Mouse (Mus musculus): ENCODE measurements at regions not wholly inside any gene's neighbourhood (a gene's known extent, or its start where the extent isn't known, plus 50 kb on each side); places are given as distances from the start of the nearest gene placed in this dataset.

- Histone ChIP-seq H3K9me3 (replicated peaks; ENCODE audit: control insufficient read depth, low read length) (no peaks in the 10 kb centered on the region), H3K36me3 (ENCODE audit: control insufficient read depth, insufficient read depth, low read length) (no peaks in the 10 kb centered on the region), H3K4me3 (replicated peaks; ENCODE audit: low read length) (no peak overlapping the region), H3K9ac (ENCODE audit: low read length) (no peak overlapping the region), H3K4me1 (ENCODE audit: control insufficient read depth, insufficient read depth, low read length) (no peaks in the 10 kb centered on the region), H3K27ac (ENCODE audit: low read length) (no peak overlapping the region), H3K27me3 (ENCODE audit: control insufficient read depth, insufficient read depth, low read length) (no peaks in the 10 kb centered on the region), H3K4me2 (ENCODE audit: low read depth, low read length) (no peak overlapping the region)
- no peak for ATAC-seq (ENCODE audit: insufficient read depth, low FRiP score)
- WGBS = 70% methylated on average over 9 of the region's 9 CpGs
Observed at GRCm38 (mm10) chr4:94073178-94073870, 483.0 kb upstream of the Gm10306 start.

- no peak overlapping the region for H3K9ac ChIP-seq (ENCODE audit: low read length)
- H3K36me3 ChIP-seq (ENCODE audit: control insufficient read depth, insufficient read depth, low read length) = no peaks in the 10 kb centered on the region
- H3K9me3 ChIP-seq (replicated peaks; ENCODE audit: control insufficient read depth, low read length) = no peaks in the 10 kb centered on the region
- no peak overlapping the region for H3K4me3 ChIP-seq (replicated peaks; ENCODE audit: low read length)
- no peaks in the 10 kb centered on the region for H3K4me1 ChIP-seq (ENCODE audit: control insufficient read depth, insufficient read depth, low read length)
- no peaks in the 10 kb centered on the region for H3K27me3 ChIP-seq (ENCODE audit: control insufficient read depth, insufficient read depth, low read length)
- ATAC-seq (ENCODE audit: insufficient read depth, low FRiP score) = no peak
- H3K4me2 ChIP-seq (ENCODE audit: low read depth, low read length) = no peak overlapping the region
- WGBS = 75% methylated on average over 3 of the region's 3 CpGs
- H3K27ac ChIP-seq (ENCODE audit: low read length) = no peak overlapping the region
Observed at GRCm38 (mm10) chr4:94082839-94083238, 473.5 kb upstream of the Gm10306 start.

GRCm38 (mm10) chr4:94094379-94094778, 462.0 kb upstream of the Gm10306 start:
- Histone ChIP-seq H3K27ac (ENCODE audit: low read length) (no peak overlapping the region), H3K9me3 (replicated peaks; ENCODE audit: control insufficient read depth, low read length) (no peaks in the 10 kb centered on the region), H3K4me1 (ENCODE audit: control insufficient read depth, insufficient read depth, low read length) (no peaks in the 10 kb centered on the region), H3K9ac (ENCODE audit: low read length) (no peak overlapping the region), H3K36me3 (ENCODE audit: control insufficient read depth, insufficient read depth, low read length) (no peaks in the 10 kb centered on the region), H3K27me3 (ENCODE audit: control insufficient read depth, insufficient read depth, low read length) (no peaks in the 10 kb centered on the region), H3K4me3 (replicated peaks; ENCODE audit: low read length) (no peak overlapping the region), H3K4me2 (ENCODE audit: low read depth, low read length) (no peak overlapping the region)
- no peak for ATAC-seq (ENCODE audit: insufficient read depth, low FRiP score)
- WGBS = 59% methylated on average over 5 of the region's 5 CpGs

- no peaks in the 10 kb centered on the region for H3K27me3 ChIP-seq (ENCODE audit: control insufficient read depth, insufficient read depth, low read length)
- no peak for ATAC-seq (ENCODE audit: insufficient read depth, low FRiP score)
- no peaks in the 10 kb centered on the region for H3K36me3 ChIP-seq (ENCODE audit: control insufficient read depth, insufficient read depth, low read length)
- H3K4me3 ChIP-seq (replicated peaks; ENCODE audit: low read length) = no peak overlapping the region
- H3K9ac ChIP-seq (ENCODE audit: low read length) = no peak overlapping the region
- H3K4me1 ChIP-seq (ENCODE audit: control insufficient read depth, insufficient read depth, low read length) = no peaks in the 10 kb centered on the region
- no peaks in the 10 kb centered on the region for H3K9me3 ChIP-seq (replicated peaks; ENCODE audit: control insufficient read depth, low read length)
- H3K4me2 ChIP-seq (ENCODE audit: low read depth, low read length) = no peak overlapping the region
- H3K27ac ChIP-seq (ENCODE audit: low read length) = no peak overlapping the region
- 78% methylated on average over 4 of the region's 4 CpGs for WGBS
Observed at GRCm38 (mm10) chr4:94106941-94107340, 449.4 kb upstream of the Gm10306 start.

- WGBS = 84% methylated on average over 3 of the region's 3 CpGs
- Histone ChIP-seq H3K27me3 (ENCODE audit: control insufficient read depth, insufficient read depth, low read length) (no peaks in the 10 kb centered on the region), H3K27ac (ENCODE audit: low read length) (no peak overlapping the region), H3K4me1 (ENCODE audit: control insufficient read depth, insufficient read depth, low read length) (no peaks in the 10 kb centered on the region), H3K9ac (ENCODE audit: low read length) (no peak overlapping the region), H3K9me3 (replicated peaks; ENCODE audit: control insufficient read depth, low read length) (no peaks in the 10 kb centered on the region), H3K4me3 (replicated peaks; ENCODE audit: low read length) (no peak overlapping the region), H3K36me3 (ENCODE audit: control insufficient read depth, insufficient read depth, low read length) (no peaks in the 10 kb centered on the region), H3K4me2 (ENCODE audit: low read depth, low read length) (no peak overlapping the region)
- ATAC-seq (ENCODE audit: insufficient read depth, low FRiP score) = no peak
Observed at GRCm38 (mm10) chr4:94116881-94117280, 439.5 kb upstream of the Gm10306 start.

- Histone ChIP-seq H3K27me3 (ENCODE audit: control insufficient read depth, insufficient read depth, low read length) (no peaks in the 10 kb centered on the region), H3K9me3 (replicated peaks; ENCODE audit: control insufficient read depth, low read length) (no peaks in the 10 kb centered on the region), H3K4me2 (ENCODE audit: low read depth, low read length) (no peak overlapping the region), H3K36me3 (ENCODE audit: control insufficient read depth, insufficient read depth, low read length) (no peaks in the 10 kb centered on the region), H3K9ac (ENCODE audit: low read length) (no peak overlapping the region), H3K4me3 (replicated peaks; ENCODE audit: low read length) (no peak overlapping the region), H3K4me1 (ENCODE audit: control insufficient read depth, insufficient read depth, low read length) (no peaks in the 10 kb centered on the region), H3K27ac (ENCODE audit: low read length) (no peak overlapping the region)
- no peak for ATAC-seq (ENCODE audit: insufficient read depth, low FRiP score)
- WGBS = 78% methylated on average over 14 of the region's 14 CpGs
Observed at GRCm38 (mm10) chr4:94124177-94124576, 432.2 kb upstream of the Gm10306 start.

GRCm38 (mm10) chr4:94137921-94138320, 418.4 kb upstream of the Gm10306 start:
- no peak overlapping the region for H3K27ac ChIP-seq (ENCODE audit: low read length)
- H3K36me3 ChIP-seq (ENCODE audit: control insufficient read depth, insufficient read depth, low read length) = no peaks in the 10 kb centered on the region
- ATAC-seq (ENCODE audit: insufficient read depth, low FRiP score) = no peak
- no peaks in the 10 kb centered on the region for H3K9me3 ChIP-seq (replicated peaks; ENCODE audit: control insufficient read depth, low read length)
- 59% methylated on average over 2 of the region's 2 CpGs for WGBS
- no peaks in the 10 kb centered on the region for H3K27me3 ChIP-seq (ENCODE audit: control insufficient read depth, insufficient read depth, low read length)
- no peaks in the 10 kb centered on the region for H3K4me1 ChIP-seq (ENCODE audit: control insufficient read depth, insufficient read depth, low read length)
- H3K4me2 ChIP-seq (ENCODE audit: low read depth, low read length) = no peak overlapping the region
- no peak overlapping the region for H3K9ac ChIP-seq (ENCODE audit: low read length)
- H3K4me3 ChIP-seq (replicated peaks; ENCODE audit: low read length) = no peak overlapping the region

GRCm38 (mm10) chr4:94144901-94145801, 411.2 kb upstream of the Gm10306 start:
- no peak overlapping the region for H3K4me2 ChIP-seq (ENCODE audit: low read depth, low read length)
- no peaks in the 10 kb centered on the region for H3K36me3 ChIP-seq (ENCODE audit: control insufficient read depth, insufficient read depth, low read length)
- H3K9ac ChIP-seq (ENCODE audit: low read length) = no peak overlapping the region
- H3K27ac ChIP-seq (ENCODE audit: low read length) = no peak overlapping the region
- no peaks in the 10 kb centered on the region for H3K9me3 ChIP-seq (replicated peaks; ENCODE audit: control insufficient read depth, low read length)
- H3K27me3 ChIP-seq (ENCODE audit: control insufficient read depth, insufficient read depth, low read length) = no peaks in the 10 kb centered on the region
- no peaks in the 10 kb centered on the region for H3K4me1 ChIP-seq (ENCODE audit: control insufficient read depth, insufficient read depth, low read length)
- WGBS = 60% methylated on average over 7 of the region's 7 CpGs
- no peak overlapping the region for H3K4me3 ChIP-seq (replicated peaks; ENCODE audit: low read length)
- no peak for ATAC-seq (ENCODE audit: insufficient read depth, low FRiP score)

GRCm38 (mm10) chr4:94147964-94148533, 408.3 kb upstream of the Gm10306 start:
- Histone ChIP-seq H3K4me1 (ENCODE audit: control insufficient read depth, insufficient read depth, low read length) (no peaks in the 10 kb centered on the region), H3K27me3 (ENCODE audit: control insufficient read depth, insufficient read depth, low read length) (no peaks in the 10 kb centered on the region), H3K9ac (ENCODE audit: low read length) (no peak overlapping the region), H3K36me3 (ENCODE audit: control insufficient read depth, insufficient read depth, low read length) (no peaks in the 10 kb centered on the region), H3K4me2 (ENCODE audit: low read depth, low read length) (no peak overlapping the region), H3K9me3 (replicated peaks; ENCODE audit: control insufficient read depth, low read length) (no peaks in the 10 kb centered on the region), H3K4me3 (replicated peaks; ENCODE audit: low read length) (no peak overlapping the region), H3K27ac (ENCODE audit: low read length) (no peak overlapping the region)
- no peak for ATAC-seq (ENCODE audit: insufficient read depth, low FRiP score)

Data from stomach, embryonic 16.5 days (tissue).